25 mouse cellular contexts compared by ENCODE assay signal in genomic region chr10:79896814-79897213, GRCm38 (mm10). TPM values are rescaled to one million over a fixed set of nuclear protein-coding genes. Genes with fewer than 3 reads are reported as not detected.
DNase-seq lines count a peak whose midpoint lies in the region; ATAC-seq lines count a peak whose summit lies in the region.
"Had no signal": no experiment of that assay in that cellular context is flagged by ENCODE, and none has a peak within 500 bp of the region (broad histone marks: within the 10 kb centered on the region; RNA-seq: fewer than 3 reads in every experiment).

No protein-coding gene starts in this region.

- H3K4me1 ChIP-seq in limb, embryonic 10.5 days, result peaks cover 33% of the 10 kb centered on the region
- peaks cover 8% of the 10 kb centered on the region for H3K4me1 ChIP-seq in lung, embryonic 15.5 days
- peaks cover 81% of the 10 kb centered on the region for H3K4me1 ChIP-seq in megakaryocyte, embryonic 14.5 days
- peaks cover 7% of the 10 kb centered on the region for H3K4me1 ChIP-seq in forebrain, embryonic 15.5 days

- H3K36me3 ChIP-seq in limb, embryonic 10.5 days, result peaks cover 70% of the 10 kb centered on the region
- H3K36me3 ChIP-seq in lung, embryonic 15.5 days, result peaks cover 44% of the 10 kb centered on the region
- peaks cover 79% of the 10 kb centered on the region for H3K36me3 ChIP-seq in megakaryocyte, embryonic 14.5 days (replicated peaks; ENCODE audit: low read length)
- H3K36me3 ChIP-seq in forebrain, embryonic 15.5 days, result peaks cover 13% of the 10 kb centered on the region

- no peak overlapping the region for H3K9ac ChIP-seq in lung, embryonic 15.5 days
- no peak overlapping the region for H3K9ac ChIP-seq in forebrain, embryonic 15.5 days (replicated peaks)
- H3K9ac ChIP-seq: embryonic facial prominence, embryonic 15.5 days; heart, embryonic 13.5 days; kidney, embryonic 15.5 days; neural tube, embryonic 13.5 days had no signal

- H3K27me3 ChIP-seq in limb, embryonic 10.5 days (ENCODE audit: low read depth, poor library complexity, severe bottlenecking), result no peaks in the 10 kb centered on the region; the same call in 1 of the 2 replicates
- H3K27me3 ChIP-seq in lung, embryonic 15.5 days, result no peaks in the 10 kb centered on the region
- no peaks in the 10 kb centered on the region for H3K27me3 ChIP-seq in megakaryocyte, embryonic 14.5 days (replicated peaks)
- H3K27me3 ChIP-seq in forebrain, embryonic 15.5 days, result no peaks in the 10 kb centered on the region
- H3K27me3 ChIP-seq: embryonic facial prominence, embryonic 15.5 days; heart, embryonic 13.5 days; kidney, embryonic 15.5 days had no signal

- H3K9me3 ChIP-seq in limb, embryonic 10.5 days (replicated peaks), result no peaks in the 10 kb centered on the region
- H3K9me3 ChIP-seq in lung, embryonic 15.5 days, result no peaks in the 10 kb centered on the region
- H3K9me3 ChIP-seq in megakaryocyte, embryonic 14.5 days, result no peaks in the 10 kb centered on the region
- no peaks in the 10 kb centered on the region for H3K9me3 ChIP-seq in forebrain, embryonic 15.5 days
- H3K9me3 ChIP-seq: embryonic facial prominence, embryonic 15.5 days; forebrain, embryonic 10.5 days; heart, embryonic 13.5 days; kidney, embryonic 15.5 days; midbrain, embryonic 10.5 days; neural tube, embryonic 13.5 days had no signal

- no peak overlapping the region for H3K4me3 ChIP-seq in limb, embryonic 10.5 days
- no peak overlapping the region for H3K4me3 ChIP-seq in lung, embryonic 15.5 days
- H3K4me3 ChIP-seq in megakaryocyte, embryonic 14.5 days (replicated peaks), result peak overlapping the region; percentile 35
- H3K4me3 ChIP-seq in forebrain, embryonic 15.5 days, result no peak overlapping the region
- H3K4me3 ChIP-seq: embryonic facial prominence, embryonic 15.5 days; forebrain, embryonic 10.5 days; heart, embryonic 13.5 days; kidney, embryonic 15.5 days; midbrain, embryonic 10.5 days; neural tube, embryonic 13.5 days had no signal

- 0 out of 2 replicates have a peak overlapping the region, but pooled peaks have one; percentile 46 for H3K27ac ChIP-seq in limb, embryonic 10.5 days
- H3K27ac ChIP-seq in lung, embryonic 15.5 days, result no peak overlapping the region
- no peak overlapping the region for H3K27ac ChIP-seq in forebrain, embryonic 15.5 days (replicated peaks)
- H3K27ac ChIP-seq: embryonic facial prominence, embryonic 15.5 days; forebrain, embryonic 10.5 days; heart, embryonic 13.5 days; hindbrain, postnatal 0 days; kidney, embryonic 15.5 days; midbrain, embryonic 10.5 days; neural tube, embryonic 13.5 days had no signal

- intact Hi-C loops in left cerebral cortex, postnatal 14 days (cut with DNase I), result no loop called here

- 86% methylated on average over 13 of the region's 13 CpGs for WGBS in limb, embryonic 10.5 days
- 71% methylated on average over 13 of the region's 13 CpGs for WGBS in lung, embryonic 15.5 days
- 89% methylated on average over 13 of the region's 13 CpGs for WGBS in forebrain, embryonic 15.5 days

- DNase-seq in adrenal gland, postnatal 10 days, result peak; percentile 22
- no peak for DNase-seq in adrenal gland, adult 18-20 months (ENCODE audit: low spot score in 2 of 2)
- no peak for DNase-seq in limb, embryonic 10.5 days (ENCODE audit: low spot score)
- DNase-seq in B cell, adult 2 months, result no peak
- DNase-seq in left cerebral cortex, postnatal 14 days (ENCODE audit: low spot score in 2 of 2), result no peak
- DNase-seq: cerebellum, adult 9-10 months; heart, adult 11 months; heart, postnatal 4 days; right cerebral cortex, postnatal 25 days had no signal

- ATAC-seq in lung, embryonic 15.5 days (ENCODE audit: borderline replicate concordance, extremely low read depth, low FRiP score, low TSS enrichment), result peak; percentile 28; the same call in 1 of the 2 replicates
- ATAC-seq in forebrain, embryonic 15.5 days (replicated peaks), result no peak
- ATAC-seq: hindbrain, postnatal 0 days had no signal

- no peak overlapping the region for H3K4me2 ChIP-seq in lung, embryonic 15.5 days
- H3K4me2 ChIP-seq in forebrain, embryonic 15.5 days (replicated peaks), result no peak overlapping the region
- H3K4me2 ChIP-seq: embryonic facial prominence, embryonic 15.5 days; heart, embryonic 13.5 days; kidney, embryonic 15.5 days; neural tube, embryonic 13.5 days had no signal

RNA-seq across cellular contexts. Expression of gene Cfd, which starts 6.2 kb away (rescaled TPM):
- total RNA-seq in adrenal gland, postnatal 10 days (2021), result 100 to 1,000 TPM; 316 to 348 TPM
- total RNA-seq in adrenal gland, adult 18-20 months (2021), result 1,000 to 10,000 TPM; 1,757 to 2,495 TPM
- not detected in 2 replicates for polyA plus RNA-seq in limb, embryonic 10.5 days (2016; fragmentation: Nextera tagmentation; extraction: Ambion mirVana)
- not detected in 2 replicates for polyA plus RNA-seq in lung, embryonic 15.5 days (2015; fragmentation: Nextera tagmentation; extraction: Ambion mirVana)
- not detected in 2 replicates for polyA plus RNA-seq in megakaryocyte, embryonic 14.5 days (2012; ENCODE audit: insufficient read depth, low replicate concordance)
- not detected in 2 replicates for polyA plus RNA-seq in forebrain, embryonic 15.5 days (2015; fragmentation: Nextera tagmentation; extraction: Ambion mirVana)
- not detected for total RNA-seq in left cerebral cortex, postnatal 14 days (2021)
- total RNA-seq: hindbrain, postnatal 0 days; layer of hippocampus, postnatal 14 days; left cerebral cortex, postnatal 10 days; monocyte, adult 5-6 weeks had no signal
- polyA plus RNA-seq: embryonic facial prominence, embryonic 15.5 days; forebrain, embryonic 10.5 days; heart, embryonic 13.5 days; hindbrain, postnatal 0 days; kidney, embryonic 15.5 days; midbrain, embryonic 10.5 days; neural tube, embryonic 13.5 days; stomach, embryonic 16.5 days had no signal

RNA-seq across cellular contexts. Expression of gene Elane, which starts 10.8 kb away (rescaled TPM):
- 1 to 10 TPM; 2.1 to 2.3 TPM for total RNA-seq in adrenal gland, postnatal 10 days (2021)
- not detected for total RNA-seq in adrenal gland, adult 18-20 months (2021)
- not detected in 2 replicates for polyA plus RNA-seq in limb, embryonic 10.5 days (2016; fragmentation: Nextera tagmentation; extraction: Ambion mirVana)
- polyA plus RNA-seq in lung, embryonic 15.5 days (2015; fragmentation: Nextera tagmentation; extraction: Ambion mirVana), result 0.25 and 0.72 TPM in 2 replicates
- polyA plus RNA-seq in megakaryocyte, embryonic 14.5 days (2012; ENCODE audit: insufficient read depth, low replicate concordance), result 5.6 and 23.2 TPM in 2 replicates
- 0.19 TPM in 1 of 2 replicates, not detected in the other for polyA plus RNA-seq in forebrain, embryonic 15.5 days (2015; fragmentation: Nextera tagmentation; extraction: Ambion mirVana)
- total RNA-seq in left cerebral cortex, postnatal 14 days (2021), result not detected
- total RNA-seq: heart, postnatal 4 days; hindbrain, postnatal 0 days; layer of hippocampus, postnatal 14 days; left cerebral cortex, postnatal 10 days; monocyte, adult 5-6 weeks had no signal
- polyA plus RNA-seq: cortical plate, adult 2 months; forebrain, embryonic 10.5 days; hindbrain, postnatal 0 days; large intestine, adult 2 months had no signal

RNA-seq across cellular contexts. Expression of gene Med16, which starts 11.9 kb away (rescaled TPM):
- total RNA-seq in adrenal gland, postnatal 10 days (2021), result 10 to 100 TPM; 48.1 to 50.8 TPM
- 10 to 100 TPM; 32.7 to 40.7 TPM for total RNA-seq in adrenal gland, adult 18-20 months (2021)
- polyA plus RNA-seq in limb, embryonic 10.5 days (2016; fragmentation: Nextera tagmentation; extraction: Ambion mirVana), result 63.6 and 67.1 TPM in 2 replicates
- polyA plus RNA-seq in lung, embryonic 15.5 days (2015; fragmentation: Nextera tagmentation; extraction: Ambion mirVana), result 54.7 and 56.1 TPM in 2 replicates
- polyA plus RNA-seq in megakaryocyte, embryonic 14.5 days (2012; ENCODE audit: insufficient read depth, low replicate concordance), result 32.2 and 85.7 TPM in 2 replicates
- polyA plus RNA-seq in forebrain, embryonic 15.5 days (2015; fragmentation: Nextera tagmentation; extraction: Ambion mirVana), result 53.2 and 56.6 TPM in 2 replicates
- total RNA-seq in left cerebral cortex, postnatal 14 days (2021), result 10 to 100 TPM; 55.0 to 66.5 TPM

RNA-seq across cellular contexts. Expression of gene Gm26602, which starts 13.8 kb away (rescaled TPM):
- not detected for total RNA-seq in adrenal gland, postnatal 10 days (2021)
- total RNA-seq in adrenal gland, adult 18-20 months (2021), result not detected
- polyA plus RNA-seq in limb, embryonic 10.5 days (2016; fragmentation: Nextera tagmentation; extraction: Ambion mirVana), result not detected in 2 replicates
- polyA plus RNA-seq in lung, embryonic 15.5 days (2015; fragmentation: Nextera tagmentation; extraction: Ambion mirVana), result 1.2 and 1.7 TPM in 2 replicates
- not detected in 2 replicates for polyA plus RNA-seq in megakaryocyte, embryonic 14.5 days (2012; ENCODE audit: insufficient read depth, low replicate concordance)
- 10.4 and 21.1 TPM in 2 replicates for polyA plus RNA-seq in forebrain, embryonic 15.5 days (2015; fragmentation: Nextera tagmentation; extraction: Ambion mirVana)
- total RNA-seq in left cerebral cortex, postnatal 14 days (2021), result not detected
- total RNA-seq: heart, postnatal 4 days; hindbrain, postnatal 0 days; layer of hippocampus, postnatal 14 days; left cerebral cortex, postnatal 10 days; monocyte, adult 5-6 weeks had no signal
- polyA plus RNA-seq: cortical plate, adult 2 months; heart, embryonic 13.5 days; large intestine, adult 2 months had no signal

RNA-seq across cellular contexts. Expression of gene Kiss1r, which starts 20.0 kb away (rescaled TPM):
- 1 to 10 TPM in 1 of 2 experiments, under 1 TPM in 1; 0.69 to 1.8 TPM for total RNA-seq in adrenal gland, postnatal 10 days (2021)
- 1 to 10 TPM; 1.0 to 2.2 TPM for total RNA-seq in adrenal gland, adult 18-20 months (2021)
- 0.31 and 0.49 TPM in 2 replicates for polyA plus RNA-seq in limb, embryonic 10.5 days (2016; fragmentation: Nextera tagmentation; extraction: Ambion mirVana)
- 0.59 and 0.87 TPM in 2 replicates for polyA plus RNA-seq in lung, embryonic 15.5 days (2015; fragmentation: Nextera tagmentation; extraction: Ambion mirVana)
- 2.7 and 4.5 TPM in 2 replicates for polyA plus RNA-seq in megakaryocyte, embryonic 14.5 days (2012; ENCODE audit: insufficient read depth, low replicate concordance)
- 2.2 and 2.7 TPM in 2 replicates for polyA plus RNA-seq in forebrain, embryonic 15.5 days (2015; fragmentation: Nextera tagmentation; extraction: Ambion mirVana)
- 1 to 10 TPM; 5.7 to 7.6 TPM for total RNA-seq in left cerebral cortex, postnatal 14 days (2021)
- total RNA-seq: monocyte, adult 5-6 weeks had no signal
